Mouse (Mus musculus): ENCODE measurements around the gene Gcnt3.

The Gcnt3 gene

GRCm38 (mm10) chr9:70037988-70038387 lies at the start of gene Gcnt3:
Gene Gcnt3 (minus strand): TSS chr9:70038088.
- no peak for DNase-seq (ENCODE audit: low spot score)

- no peak for DNase-seq (ENCODE audit: low spot score)
Observed at GRCm38 (mm10) chr9:70087379-70087778, 49.5 kb upstream of the Gcnt3 start.

GRCm38 (mm10) chr9:70086091-70086490 lies 48.2 kb upstream of the Gcnt3 start:
- DNase-seq (ENCODE audit: low spot score): no peak

- peak; percentile 38 for DNase-seq (ENCODE audit: low spot score)
Observed at GRCm38 (mm10) chr9:70084107-70084506, 46.2 kb upstream of the Gcnt3 start.

GRCm38 (mm10) chr9:70082357-70083204 lies 44.7 kb upstream of the Gcnt3 start:
- DNase-seq (ENCODE audit: low spot score): no peak

GRCm38 (mm10) chr9:70081767-70082166 lies 43.9 kb upstream of the Gcnt3 start:
- DNase-seq (ENCODE audit: low spot score): no peak

- DNase-seq (ENCODE audit: low spot score): peak; percentile 28
Observed at GRCm38 (mm10) chr9:70080976-70081375, 43.1 kb upstream of the Gcnt3 start.

GRCm38 (mm10) chr9:70080027-70080800 lies 42.3 kb upstream of the Gcnt3 start:
- DNase-seq (ENCODE audit: low spot score): peak; percentile 31

- no peak for DNase-seq (ENCODE audit: low spot score)
Observed at GRCm38 (mm10) chr9:70078034-70078433, 40.1 kb upstream of the Gcnt3 start.

- no peak for DNase-seq (ENCODE audit: low spot score)
Observed at GRCm38 (mm10) chr9:70077170-70077569, 39.3 kb upstream of the Gcnt3 start.

- DNase-seq (ENCODE audit: low spot score): no peak
Observed at GRCm38 (mm10) chr9:70072387-70072786, 34.5 kb upstream of the Gcnt3 start.

- peak; percentile 15 for DNase-seq (ENCODE audit: low spot score)
Observed at GRCm38 (mm10) chr9:70069961-70070435, 32.1 kb upstream of the Gcnt3 start.

- no peak for DNase-seq (ENCODE audit: low spot score)
Observed at GRCm38 (mm10) chr9:70067497-70067896, 29.6 kb upstream of the Gcnt3 start.

- DNase-seq (ENCODE audit: low spot score): peak; percentile 7
Observed at GRCm38 (mm10) chr9:70062012-70062411, 24.1 kb upstream of the Gcnt3 start.

GRCm38 (mm10) chr9:70053411-70053810 lies 15.5 kb upstream of the Gcnt3 start:
- no peak for DNase-seq (ENCODE audit: low spot score)

- DNase-seq (ENCODE audit: low spot score): no peak
Observed at GRCm38 (mm10) chr9:70052730-70053129, 14.8 kb upstream of the Gcnt3 start.

GRCm38 (mm10) chr9:70049839-70050238 lies 12.0 kb upstream of the Gcnt3 start:
- no peak for DNase-seq (ENCODE audit: low spot score)

GRCm38 (mm10) chr9:70049416-70049783 lies 11.5 kb upstream of the Gcnt3 start:
- DNase-seq (ENCODE audit: low spot score): no peak

- peak; percentile 12 for DNase-seq (ENCODE audit: low spot score)
Observed at GRCm38 (mm10) chr9:70048751-70049415, 11.0 kb upstream of the Gcnt3 start.

- no peak for DNase-seq (ENCODE audit: low spot score)
Observed at GRCm38 (mm10) chr9:70048280-70048679, 10.4 kb upstream of the Gcnt3 start.

- no peak for DNase-seq (ENCODE audit: low spot score)
Observed at GRCm38 (mm10) chr9:70047839-70048238, 10.0 kb upstream of the Gcnt3 start.

- DNase-seq (ENCODE audit: low spot score): no peak
Observed at GRCm38 (mm10) chr9:70046255-70046654, 8.4 kb upstream of the Gcnt3 start.
